Mouse (Mus musculus) midbrain, embryonic 15.5 days (tissue): ENCODE measurements around the gene Parp8. TPM values are rescaled to one million over a fixed set of nuclear protein-coding genes. Genes with fewer than 3 reads are reported as not detected.

ENCODE experiments used
- ATAC-seq: fragments of 200-750 bp; cut with Nextera tagmentation; replicated peaks from 2 replicates; pipeline ENCODE4 v1.8.0; 2017; ENCODE audit warnings: moderate TSS enrichment
- H3K27ac ChIP-seq: fragments of 300-500 bp; sonication (generic); 2 replicates; pipeline ENCODE4 v1.5.1; 2015; ENCODE audit warnings: mild to moderate bottlenecking, inconsistent platforms
- H3K27me3 ChIP-seq: fragments of 300-500 bp; sonication (generic); replicated peaks from 2 replicates; pipeline ENCODE4 v1.6.1; 2015; ENCODE audit warnings: inconsistent platforms
- H3K36me3 ChIP-seq: fragments of 300-500 bp; sonication (generic); replicated peaks from 2 replicates; pipeline ENCODE4 v1.6.1; 2015; ENCODE audit warnings: inconsistent platforms
- H3K4me1 ChIP-seq: fragments of 300-500 bp; sonication (generic); 2 replicates; pipeline ENCODE4 v1.6.1; 2015; ENCODE audit warnings: inconsistent platforms
- H3K4me2 ChIP-seq: fragments of 300-500 bp; sonication (generic); 2 replicates; pipeline ENCODE4 v1.6.1; 2015; ENCODE audit warnings: inconsistent platforms, mild to moderate bottlenecking, moderate library complexity
- H3K4me3 ChIP-seq: fragments of 300-500 bp; sonication (generic); 2 replicates; pipeline ENCODE4 v1.5.1; 2015; ENCODE audit warnings: mild to moderate bottlenecking, inconsistent platforms
- H3K9ac ChIP-seq: fragments of 300-500 bp; sonication (generic); 2 replicates; pipeline ENCODE4 v1.6.1; 2015; ENCODE audit warnings: mild to moderate bottlenecking, inconsistent platforms
- H3K9me3 ChIP-seq: fragments of 300-500 bp; sonication (generic); 2 replicates; pipeline ENCODE4 v1.6.1; 2016; ENCODE audit warnings: inconsistent platforms
- WGBS: fragments of 180-500 bp; shearing (Covaris S2); methylation state at CpG from one replicate; pipeline ENCODE4 v1.1.7; 2015; ENCODE audit warnings: mixed read lengths; 5-methylcytosine and 5-hydroxymethylcytosine counted together
- polyA plus RNA-seq: library from polyadenylated mRNA; unstranded; fragments of >200 nt; fragmentation: Nextera tagmentation; extraction: Ambion mirVana; gene quantifications from 2 replicates; pipeline ENCODE4 v1.2.1, GENCODE M21; 2015

Parp8 gene
- polyA plus RNA-seq, 1 experiment from 2014 or later: 32.2 TPM

DNA sequence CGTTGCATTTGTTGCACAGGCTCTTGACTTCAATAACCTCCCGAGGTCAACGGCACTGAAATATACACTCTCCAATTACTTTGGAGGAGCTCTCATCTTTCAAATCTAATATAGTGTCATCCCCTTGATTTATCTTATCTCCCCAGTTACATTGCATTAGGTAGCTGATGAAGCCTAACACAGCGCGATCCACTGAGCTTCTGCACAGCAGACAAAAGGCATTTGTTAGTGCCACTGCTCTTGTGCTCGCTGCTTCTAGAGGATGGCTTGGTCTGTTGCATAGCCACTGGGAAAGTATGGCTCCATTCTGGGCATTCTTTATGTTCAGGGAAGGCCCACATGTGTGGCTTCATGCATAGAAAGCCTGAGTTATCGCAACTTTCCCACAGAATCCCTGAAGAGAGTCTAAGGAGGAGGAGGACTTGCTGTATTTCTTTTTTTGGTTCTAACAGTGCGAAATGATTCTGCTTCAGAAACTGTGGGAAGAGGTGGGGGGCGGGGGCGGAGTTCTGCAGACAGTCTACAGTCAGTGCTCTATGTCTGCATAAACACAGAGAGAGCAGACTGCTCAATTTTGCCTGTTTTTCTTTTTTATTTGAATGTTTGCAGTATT lies 145.7 kb downstream of the Parp8 start:
- Histone ChIP-seq H3K9ac (no peak overlapping the region), H3K4me2 (no peak overlapping the region), H3K27ac (no peak overlapping the region), H3K36me3 (no peaks in the 10 kb centered on the region), H3K27me3 (no peaks in the 10 kb centered on the region), H3K4me1 (no peaks in the 10 kb centered on the region), H3K9me3 (no peaks in the 10 kb centered on the region), H3K4me3 (no peak overlapping the region)
- no peak for ATAC-seq
- 80% methylated on average over 10 of the region's 10 CpGs for WGBS

DNA sequence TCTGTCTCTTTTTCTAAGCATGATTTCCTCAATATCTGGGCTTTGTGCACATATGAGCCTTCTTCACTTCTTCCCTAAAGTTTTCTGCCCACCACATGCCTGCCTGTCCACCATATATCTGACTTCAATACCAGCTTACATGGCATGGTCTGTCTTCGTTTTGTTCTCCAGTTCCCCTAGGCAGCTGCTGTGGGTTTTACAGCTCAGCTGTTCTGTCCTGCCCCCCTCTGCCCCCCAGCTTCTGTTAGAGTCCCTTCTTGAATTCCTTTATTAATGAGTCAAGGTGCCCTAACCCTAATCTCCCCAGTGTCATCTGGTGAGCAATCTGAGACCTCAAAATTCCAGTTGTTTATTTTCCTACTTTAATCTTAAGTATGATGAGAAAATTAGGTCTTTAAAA lies 155.1 kb downstream of the Parp8 start:
- ATAC-seq: no peak
- H3K36me3 ChIP-seq: peaks cover 3% of the 10 kb centered on the region; the same call in 1 of the 2 replicates
- H3K4me1 ChIP-seq: no peaks in the 10 kb centered on the region
- no peak overlapping the region for H3K4me2 ChIP-seq
- no peak overlapping the region for H3K4me3 ChIP-seq
- H3K27me3 ChIP-seq: no peaks in the 10 kb centered on the region
- H3K27ac ChIP-seq: no peak overlapping the region
- WGBS: 74% methylated on average over 1 of the region's 1 CpGs
- H3K9me3 ChIP-seq: no peaks in the 10 kb centered on the region
- no peak overlapping the region for H3K9ac ChIP-seq

- Histone ChIP-seq H3K9ac (no peak overlapping the region), H3K4me1 (no peaks in the 10 kb centered on the region), H3K4me3 (no peak overlapping the region), H3K27me3 (no peaks in the 10 kb centered on the region), H3K9me3 (no peaks in the 10 kb centered on the region), H3K27ac (no peak overlapping the region), H3K4me2 (no peak overlapping the region), H3K36me3 (no peaks in the 10 kb centered on the region)
- ATAC-seq: no peak
- 73% methylated on average over 5 of the region's 5 CpGs for WGBS
Measured at GRCm38 (mm10) chr13:116843937-116844336, 181.4 kb downstream of the Parp8 start.

- Histone ChIP-seq H3K9me3 (no peaks in the 10 kb centered on the region), H3K36me3 (no peaks in the 10 kb centered on the region)
- ATAC-seq: no peak
Measured at GRCm38 (mm10) chr13:116830984-116831383, 194.4 kb downstream of the Parp8 start.

GRCm38 (mm10) chr13:116829015-116829414 lies 196.3 kb downstream of the Parp8 start:
- Histone ChIP-seq H3K4me2 (no peak overlapping the region), H3K27ac (no peak overlapping the region), H3K9ac (no peak overlapping the region), H3K9me3 (no peaks in the 10 kb centered on the region), H3K4me1 (no peaks in the 10 kb centered on the region), H3K4me3 (no peak overlapping the region), H3K36me3 (no peaks in the 10 kb centered on the region), H3K27me3 (no peaks in the 10 kb centered on the region)
- 89% methylated on average over 3 of the region's 3 CpGs for WGBS
- ATAC-seq: no peak

More at GRCm38 (mm10) chr13:116830984-116831383, 194.4 kb downstream of the Parp8 start:
- no peak overlapping the region for H3K4me2 ChIP-seq
- H3K4me1 ChIP-seq: no peaks in the 10 kb centered on the region
- no peak overlapping the region for H3K27ac ChIP-seq
- no peaks in the 10 kb centered on the region for H3K27me3 ChIP-seq
- H3K9ac ChIP-seq: no peak overlapping the region
- H3K4me3 ChIP-seq: no peak overlapping the region

GRCm38 (mm10) chr13:116811456-116811855 lies 213.9 kb downstream of the Parp8 start:
- WGBS: 81% methylated on average over 1 of the region's 1 CpGs
- Histone ChIP-seq H3K27me3 (no peaks in the 10 kb centered on the region), H3K4me3 (no peak overlapping the region), H3K9ac (no peak overlapping the region), H3K27ac (no peak overlapping the region), H3K36me3 (no peaks in the 10 kb centered on the region), H3K4me2 (no peak overlapping the region), H3K9me3 (no peaks in the 10 kb centered on the region), H3K4me1 (no peaks in the 10 kb centered on the region)
- ATAC-seq: no peak

Other genes starting within 250 kb of the Parp8 start
- gene Emb, start 183.0 kb upstream of the Parp8 start, polyA plus RNA-seq: 12.2 and 12.5 TPM in 2 replicates
- gene Gm17509, start 195.5 kb upstream of the Parp8 start, polyA plus RNA-seq: 0.46 and 0.51 TPM in 2 replicates